Mouse (Mus musculus) forebrain, embryonic 16.5 days (tissue): Measurements from ENCODE around the gene Pomt1. TPM values are rescaled to one million over a fixed set of nuclear protein-coding genes. Genes with fewer than 3 reads are reported as not detected.

ENCODE experiments used
- ATAC-seq: fragments of 200-750 bp; cut with Nextera tagmentation; 2 replicates; pipeline ENCODE4 v1.8.0; 2017; ENCODE audit warnings: mild to moderate bottlenecking, moderate library complexity
- H3K27ac ChIP-seq: fragments of 300-500 bp; sonication (generic); 2 replicates; pipeline ENCODE4 v1.5.1; 2014; ENCODE audit warnings: low read length, control low read depth
- H3K27me3 ChIP-seq: fragments of 300-500 bp; sonication (generic); replicated peaks from 2 replicates; pipeline ENCODE4 v1.6.1; 2014; ENCODE audit warnings: low read length; ENCODE audit not compliant: control insufficient read depth, insufficient read depth
- H3K36me3 ChIP-seq: fragments of 300-500 bp; sonication (generic); 2 replicates; pipeline ENCODE4 v1.6.1; 2014; ENCODE audit not compliant: control insufficient read depth, insufficient read depth
- H3K4me1 ChIP-seq: fragments of 300-500 bp; sonication (generic); replicated peaks from 2 replicates; pipeline ENCODE4 v1.6.1; 2014; ENCODE audit warnings: low read length; ENCODE audit not compliant: control insufficient read depth, insufficient read depth
- H3K4me2 ChIP-seq: fragments of 300-500 bp; sonication (generic); 2 replicates; pipeline ENCODE4 v1.6.1; 2014; ENCODE audit warnings: mild to moderate bottlenecking, low read length, control low read depth
- H3K4me3 ChIP-seq: fragments of 300-500 bp; sonication (generic); replicated peaks from 2 replicates; pipeline ENCODE4 v1.5.1; 2014; ENCODE audit warnings: mild to moderate bottlenecking, low read length, control low read depth
- H3K9ac ChIP-seq: fragments of 300-500 bp; sonication (generic); replicated peaks from 2 replicates; pipeline ENCODE4 v1.6.1; 2014; ENCODE audit warnings: low read depth, low read length, control low read depth
- H3K9me3 ChIP-seq: fragments of 300-500 bp; sonication (generic); 2 replicates; pipeline ENCODE4 v1.6.1; 2016; ENCODE audit warnings: low read length; ENCODE audit not compliant: control insufficient read depth
- WGBS: fragments of 180-500 bp; shearing (Covaris S2); extraction: QIAGEN DNeasy Blood & Tissue Kit; methylation state at CpG from one replicate; pipeline ENCODE4 v1.1.7; 2014; 5-methylcytosine and 5-hydroxymethylcytosine counted together
- polyA plus RNA-seq: library from polyadenylated mRNA; unstranded; fragments of >200 nt; fragmentation: Nextera tagmentation; extraction: Ambion mirVana; gene quantifications from 2 replicates; pipeline ENCODE4 v1.2.1, GENCODE M21; 2015

Pomt1 gene
- polyA plus RNA-seq, 1 experiment from 2014 or later = 36.8 TPM

DNA sequence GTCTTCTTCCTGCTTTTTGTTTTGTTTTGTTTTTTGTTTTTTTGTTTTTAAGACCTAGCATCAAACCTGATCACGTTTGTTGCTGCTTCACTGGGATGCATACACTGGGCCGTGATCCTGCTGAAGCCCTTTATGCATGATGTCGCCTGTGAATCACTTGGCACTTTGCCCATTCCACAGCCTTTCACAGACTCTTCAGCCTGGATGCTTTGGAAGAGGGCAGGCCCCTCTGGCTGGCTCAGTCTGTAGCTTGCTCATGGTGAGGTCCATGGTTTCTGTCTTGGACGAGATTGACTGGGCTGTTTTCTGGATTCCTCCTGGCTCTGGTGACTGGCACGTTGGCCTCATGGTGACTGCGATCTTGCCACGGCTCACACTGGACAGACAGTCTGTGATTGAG, 34.9 kb upstream of the Pomt1 start:
- no peak overlapping the region for H3K27ac ChIP-seq

GRCm38 (mm10) chr2:32203853-32204252, 32.5 kb upstream of the Pomt1 start:
- Histone ChIP-seq H3K36me3 (peaks cover 68% of the 10 kb centered on the region), H3K27me3 (no peaks in the 10 kb centered on the region), H3K4me1 (no peaks in the 10 kb centered on the region), H3K9ac (no peak overlapping the region), H3K9me3 (no peaks in the 10 kb centered on the region), H3K4me3 (no peak overlapping the region), H3K27ac (no peak overlapping the region), H3K4me2 (no peak overlapping the region)
- WGBS = 96% methylated on average over 13 of the region's 13 CpGs
- no peak for ATAC-seq

More for the DNA sequence above, 34.9 kb upstream of the Pomt1 start:
- Histone ChIP-seq H3K4me3 (no peak overlapping the region), H3K4me1 (no peaks in the 10 kb centered on the region), H3K9ac (no peak overlapping the region), H3K27me3 (no peaks in the 10 kb centered on the region), H3K36me3 (peaks cover 63% of the 10 kb centered on the region), H3K4me2 (no peak overlapping the region), H3K9me3 (no peaks in the 10 kb centered on the region)
- peak; percentile 27; the same call in 1 of the 2 replicates for ATAC-seq
- 34% methylated on average over 7 of the region's 7 CpGs for WGBS

GRCm38 (mm10) chr2:32207682-32208081, 28.7 kb upstream of the Pomt1 start:
- Histone ChIP-seq H3K36me3 (peaks cover 53% of the 10 kb centered on the region), H3K4me2 (no peak overlapping the region), H3K27ac (no peak overlapping the region), H3K9ac (no peak overlapping the region), H3K4me3 (no peak overlapping the region), H3K4me1 (no peaks in the 10 kb centered on the region), H3K9me3 (no peaks in the 10 kb centered on the region), H3K27me3 (no peaks in the 10 kb centered on the region)
- ATAC-seq = no peak
- 93% methylated on average over 1 of the region's 1 CpGs for WGBS

DNA sequence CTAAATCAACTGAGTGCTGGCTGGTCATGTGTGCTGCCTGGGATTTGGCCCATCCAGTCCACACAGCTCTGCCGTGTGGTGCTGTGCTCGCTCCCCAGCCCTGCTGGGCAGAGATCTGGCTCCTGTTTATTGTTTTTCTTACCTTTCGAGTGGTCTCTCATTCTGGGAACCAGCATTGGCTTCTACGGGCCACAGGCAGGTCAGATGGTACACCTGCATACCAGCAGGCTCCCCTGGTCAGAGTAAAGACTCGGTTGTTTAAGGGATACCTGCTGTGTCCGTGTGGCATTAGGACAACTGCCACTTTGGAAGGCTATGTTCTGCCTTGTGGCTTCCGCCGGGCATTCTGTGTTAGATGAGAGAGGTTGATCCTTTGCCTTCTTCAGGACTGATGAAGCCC, 24.7 kb upstream of the Pomt1 start:
- H3K4me2 ChIP-seq = no peak overlapping the region
- WGBS = 94% methylated on average over 8 of the region's 8 CpGs
- no peaks in the 10 kb centered on the region for H3K27me3 ChIP-seq
- H3K4me3 ChIP-seq = no peak overlapping the region
- H3K9ac ChIP-seq = no peak overlapping the region
- peaks cover 57% of the 10 kb centered on the region for H3K36me3 ChIP-seq
- H3K27ac ChIP-seq = no peak overlapping the region
- ATAC-seq = no peak
- no peaks in the 10 kb centered on the region for H3K9me3 ChIP-seq
- H3K4me1 ChIP-seq = no peaks in the 10 kb centered on the region

DNA sequence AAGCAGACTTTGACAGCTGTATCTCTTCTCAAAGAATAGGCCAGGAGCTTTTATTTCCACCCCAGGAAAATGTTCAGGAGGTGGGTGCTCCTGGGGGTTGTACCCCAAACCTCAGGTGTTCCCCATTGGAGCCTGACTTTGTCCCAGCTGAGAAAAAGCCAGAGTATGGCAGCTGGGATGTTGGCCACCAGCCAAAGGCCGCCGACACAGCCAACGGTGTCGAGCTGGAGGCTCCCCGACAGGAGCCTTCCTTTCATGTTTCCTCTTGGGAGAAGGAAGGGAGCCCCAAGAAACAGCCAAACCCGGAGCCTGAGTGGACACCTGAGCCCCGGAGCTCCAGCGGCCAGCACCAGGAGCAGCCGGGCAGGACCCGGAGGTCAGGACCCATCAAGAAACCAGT, 23.4 kb upstream of the Pomt1 start:
- no peak overlapping the region for H3K9ac ChIP-seq
- H3K27me3 ChIP-seq = no peaks in the 10 kb centered on the region
- no peak for ATAC-seq
- no peaks in the 10 kb centered on the region for H3K4me1 ChIP-seq
- no peak overlapping the region for H3K27ac ChIP-seq
- H3K4me3 ChIP-seq = no peak overlapping the region
- H3K9me3 ChIP-seq = no peaks in the 10 kb centered on the region
- peaks cover 63% of the 10 kb centered on the region for H3K36me3 ChIP-seq
- H3K4me2 ChIP-seq = no peak overlapping the region
- 53% methylated on average over 10 of the region's 10 CpGs for WGBS

- no peak for ATAC-seq
- Histone ChIP-seq H3K4me1 (no peaks in the 10 kb centered on the region), H3K27me3 (no peaks in the 10 kb centered on the region), H3K4me2 (no peak overlapping the region), H3K9me3 (no peaks in the 10 kb centered on the region), H3K36me3 (peaks cover 66% of the 10 kb centered on the region), H3K4me3 (no peak overlapping the region), H3K9ac (no peak overlapping the region), H3K27ac (no peak overlapping the region)
- WGBS = 90% methylated on average over 10 of the region's 10 CpGs
These were observed 20.8 kb upstream of the Pomt1 start for GRCm38 (mm10) chr2:32215576-32215975.

DNA sequence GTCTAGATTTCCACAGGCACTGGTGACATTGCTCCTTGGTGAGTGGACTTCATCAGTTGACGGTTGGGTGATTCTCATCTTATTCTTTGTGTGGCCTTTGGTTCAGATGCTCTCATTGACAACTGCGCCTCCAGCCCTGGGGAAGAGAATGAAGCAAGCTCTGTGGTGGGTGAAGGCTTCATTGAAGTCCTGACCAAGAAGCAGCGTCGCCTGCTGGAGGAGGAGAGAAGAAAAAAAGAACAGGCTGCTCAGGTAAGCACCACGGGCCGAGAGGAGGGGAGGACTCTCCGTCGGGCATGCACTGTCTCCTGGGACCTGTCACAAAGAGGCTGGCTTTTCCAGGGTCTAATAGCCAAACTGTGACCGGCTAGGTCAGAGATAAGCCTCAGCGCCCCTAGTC, 19.9 kb upstream of the Pomt1 start:
- Histone ChIP-seq H3K9ac (no peak overlapping the region), H3K4me2 (no peak overlapping the region), H3K4me1 (no peaks in the 10 kb centered on the region), H3K27me3 (no peaks in the 10 kb centered on the region), H3K4me3 (no peak overlapping the region), H3K9me3 (no peaks in the 10 kb centered on the region), H3K27ac (no peak overlapping the region), H3K36me3 (peaks cover 75% of the 10 kb centered on the region)
- no peak for ATAC-seq
- WGBS = 94% methylated on average over 10 of the region's 10 CpGs

GRCm38 (mm10) chr2:32217656-32218055, 18.7 kb upstream of the Pomt1 start:
- Histone ChIP-seq H3K4me1 (no peaks in the 10 kb centered on the region), H3K4me2 (no peak overlapping the region), H3K4me3 (no peak overlapping the region), H3K36me3 (peaks cover 82% of the 10 kb centered on the region), H3K9ac (no peak overlapping the region), H3K27ac (no peak overlapping the region), H3K9me3 (no peaks in the 10 kb centered on the region), H3K27me3 (no peaks in the 10 kb centered on the region)
- 82% methylated on average over 8 of the region's 8 CpGs for WGBS
- no peak for ATAC-seq

DNA sequence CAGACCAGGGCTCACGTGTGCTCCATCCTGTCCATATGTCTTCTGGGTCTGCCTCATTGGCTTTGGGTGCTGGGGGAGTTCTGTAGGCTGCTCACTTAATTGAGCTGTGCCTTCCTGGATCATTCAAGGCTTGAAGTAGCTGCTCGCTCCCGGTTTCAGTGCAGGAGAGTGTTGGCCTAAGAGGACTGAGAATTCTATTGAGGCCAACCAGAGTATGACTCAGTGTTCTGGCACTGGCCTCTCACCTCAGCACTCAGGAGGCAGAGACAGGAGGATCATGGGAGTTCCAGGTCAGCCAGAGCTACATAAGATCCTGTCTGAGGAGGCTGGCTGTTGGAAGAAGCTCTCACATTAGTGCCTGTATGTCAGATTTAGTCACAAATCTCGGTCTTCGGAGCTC, 18.3 kb upstream of the Pomt1 start:
- Histone ChIP-seq H3K36me3 (peaks cover 83% of the 10 kb centered on the region), H3K4me1 (no peaks in the 10 kb centered on the region), H3K27ac (no peak overlapping the region), H3K9me3 (no peaks in the 10 kb centered on the region), H3K9ac (no peak overlapping the region), H3K4me3 (no peak overlapping the region), H3K27me3 (no peaks in the 10 kb centered on the region), H3K4me2 (no peak overlapping the region)
- WGBS = 97% methylated on average over 5 of the region's 5 CpGs
- no peak for ATAC-seq
